Comparison of ENCODE assay signal across 8 mouse cellular contexts in genomic region chr12:32952416-32952815, GRCm38 (mm10). TPM values are rescaled to one million over a fixed set of nuclear protein-coding genes. Genes with fewer than 3 reads are reported as not detected.
DNase-seq lines count a peak whose midpoint lies in the region; ATAC-seq and TF ChIP-seq lines count a peak whose summit lies in the region.

No protein-coding gene starts in this region.

- POLR2A ChIA-PET in Patski (lab: Charles Lee), result no interaction called here

- WGBS in hindbrain, embryonic 16.5 days, result 38% methylated on average over 3 of the region's 3 CpGs
- 47% methylated on average over 3 of the region's 3 CpGs for WGBS in hindbrain, embryonic 12.5 days
- WGBS in limb, embryonic 10.5 days, result 33% methylated on average over 3 of the region's 3 CpGs

- H3K27ac ChIP-seq in hindbrain, embryonic 16.5 days (ENCODE audit: low read depth, low read length), result no peak overlapping the region
- H3K27ac ChIP-seq in hindbrain, embryonic 12.5 days, result no peak overlapping the region
- H3K27ac ChIP-seq in limb, embryonic 10.5 days, result no peak overlapping the region

- peaks cover 23% of the 10 kb centered on the region for H3K4me1 ChIP-seq in hindbrain, embryonic 16.5 days (ENCODE audit: control insufficient read depth, insufficient read depth, low read depth, low read length)
- H3K4me1 ChIP-seq in hindbrain, embryonic 12.5 days, result peaks cover 28% of the 10 kb centered on the region
- H3K4me1 ChIP-seq in limb, embryonic 10.5 days, result peaks cover 25% of the 10 kb centered on the region

- no peaks in the 10 kb centered on the region for H3K27me3 ChIP-seq in hindbrain, embryonic 16.5 days (replicated peaks; ENCODE audit: control insufficient read depth, insufficient read depth, low read length)
- no peaks in the 10 kb centered on the region for H3K27me3 ChIP-seq in hindbrain, embryonic 12.5 days
- H3K27me3 ChIP-seq in Patski, result no peaks in the 10 kb centered on the region
- H3K27me3 ChIP-seq in limb, embryonic 10.5 days (ENCODE audit: low read depth, poor library complexity, severe bottlenecking), result no peaks in the 10 kb centered on the region

- no peaks in the 10 kb centered on the region for H3K36me3 ChIP-seq in hindbrain, embryonic 16.5 days (ENCODE audit: control insufficient read depth, insufficient read depth, low read length)
- H3K36me3 ChIP-seq in hindbrain, embryonic 12.5 days, result no peaks in the 10 kb centered on the region
- no peaks in the 10 kb centered on the region for H3K36me3 ChIP-seq in limb, embryonic 10.5 days

- ATAC-seq in hindbrain, embryonic 16.5 days, result no peak
- no peak for ATAC-seq in hindbrain, embryonic 12.5 days (ENCODE audit: low FRiP score)
- no peak for ATAC-seq in Patski
- peak; percentile 40 for ATAC-seq in common myeloid progenitor, adult 5-6 weeks (replicated peaks; ENCODE audit: low read depth, poor library complexity, severe bottlenecking)

- intact Hi-C loops in heart, postnatal 36 days (cut with DNase I), result loop anchor here (2.0 to 5.0 kb wide), 3 partner anchors 58 to 235 kb away; no protein-coding TSS in a partner anchor

- H3K9me3 ChIP-seq in hindbrain, embryonic 16.5 days (ENCODE audit: control insufficient read depth, low read length), result no peaks in the 10 kb centered on the region
- H3K9me3 ChIP-seq in hindbrain, embryonic 12.5 days (replicated peaks), result no peaks in the 10 kb centered on the region
- H3K9me3 ChIP-seq in limb, embryonic 10.5 days (replicated peaks), result no peaks in the 10 kb centered on the region

- peak overlapping the region; percentile 5; the same call in 1 of the 2 replicates for H3K9ac ChIP-seq in hindbrain, embryonic 16.5 days (ENCODE audit: low read depth, low read length)
- no peak overlapping the region for H3K9ac ChIP-seq in hindbrain, embryonic 12.5 days

- CTCF ChIA-PET in Patski (lab: Charles Lee), result interaction anchor here (0.7 to 2.6 kb wide), 10 partner anchors 10 to 58 kb away, joined by 3 to 15 read pairs (median 5); no protein-coding TSS in a partner anchor

- no peak overlapping the region for H3K4me3 ChIP-seq in hindbrain, embryonic 16.5 days (ENCODE audit: low read length)
- no peak overlapping the region for H3K4me3 ChIP-seq in hindbrain, embryonic 12.5 days
- no peak overlapping the region for H3K4me3 ChIP-seq in limb, embryonic 10.5 days

- in situ Hi-C loops in Patski (cut with MboI; ENCODE audit: low pct_unique_long_range_greater_than_20kb), result no loop called here

- DNase-seq in Patski (ENCODE audit: low read depth, low spot score), result no peak
- peak; percentile 26 to 38 for DNase-seq in heart, postnatal 36 days
- peak; percentile 32 for DNase-seq in limb, embryonic 10.5 days (ENCODE audit: low spot score)
- DNase-seq in retina, embryonic 14.5 days (ENCODE audit: low spot score), result peak; percentile 32
- peak; percentile 73 for DNase-seq in thymus, postnatal 4 days

- H3K4me2 ChIP-seq in hindbrain, embryonic 16.5 days (ENCODE audit: low read length), result no peak overlapping the region
- H3K4me2 ChIP-seq in hindbrain, embryonic 12.5 days (replicated peaks), result no peak overlapping the region

- peak; percentile 77 for TF ChIP-seq CTCF in Patski (IDR thresholded peaks at IDR 0.05)

RNA-seq across cellular contexts. Expression of gene Sypl, which starts 1.3 kb away (rescaled TPM):
- polyA plus RNA-seq in hindbrain, embryonic 16.5 days (2015; fragmentation: Nextera tagmentation; extraction: Ambion mirVana), result 43.4 and 46.0 TPM in 2 replicates
- polyA plus RNA-seq in hindbrain, embryonic 12.5 days (2016; fragmentation: Nextera tagmentation; extraction: Ambion mirVana), result 50.9 and 54.5 TPM in 2 replicates
- polyA plus RNA-seq in Patski (2021), result 92.5 TPM
- 68.3 and 107 TPM in 2 replicates for total RNA-seq in common myeloid progenitor, adult 5-6 weeks (2017)
- 10 to 100 TPM; 87.0 to 90.2 TPM for total RNA-seq in heart, postnatal 36 days (2021)
- polyA plus RNA-seq in limb, embryonic 10.5 days (2016; fragmentation: Nextera tagmentation; extraction: Ambion mirVana), result 55.7 and 58.7 TPM in 2 replicates
